Mouse (Mus musculus) thymus, postnatal 36 days (tissue): ENCODE measurements around the gene Crygf.
"Not testable (repeated sequence)": the region's sequence is repeated elsewhere in the genome, so short reads cannot be mapped to it uniquely, and the experiment has no call there.

Experiments
- DNase-seq, 2 experiments: peaks; one replicate each; pipeline ENCODE4 v3.0.0; 2022; ENCODE audit warnings: mixed read lengths in 2 of 2

Crygf gene

GRCm38 (mm10) chr1:65926294-65926693 is at the start of gene Crygf:
TSS of gene Crygf (plus strand) at chr1:65926520.
- DNase-seq, result no peak

- DNase-seq, result no peak
Measured at GRCm38 (mm10) chr1:65925361-65926210, 734 bp upstream of the Crygf start.

DNA sequence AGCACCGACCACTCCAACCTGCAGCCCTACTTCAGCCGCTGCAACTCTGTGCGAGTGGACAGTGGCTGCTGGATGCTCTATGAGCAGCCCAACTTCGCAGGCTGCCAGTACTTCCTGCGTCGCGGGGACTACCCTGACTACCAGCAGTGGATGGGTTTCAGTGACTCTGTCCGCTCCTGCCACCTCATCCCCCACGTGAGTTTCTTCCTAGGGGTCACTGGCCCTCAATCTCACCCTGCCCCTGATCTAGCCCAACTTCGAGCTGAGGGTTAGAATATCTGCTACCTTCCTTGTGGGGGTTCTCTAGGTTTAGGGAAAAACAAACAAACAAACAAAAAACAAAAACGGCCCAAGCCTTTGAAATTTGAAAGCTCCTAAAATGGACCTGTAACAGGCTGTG is 376 bp downstream of the Crygf start:
- DNase-seq, result not testable (repeated sequence)

- DNase-seq, result no peak
Measured at GRCm38 (mm10) chr1:65930055-65930454, 3.7 kb downstream of the Crygf start.

GRCm38 (mm10) chr1:65932091-65932812 is 5.9 kb downstream of the Crygf start:
- DNase-seq, result no peak
